Mouse (Mus musculus): ENCODE results near the gene Gemin7.

- TF ChIP-seq CTCF (IDR thresholded peaks at IDR 0.05; ENCODE audit: low read depth) (peak; percentile 47), EP300 (IDR thresholded peaks at IDR 0.05; ENCODE audit: low read depth) (no peak)
These were observed 59.6 kb downstream of the Gemin7 start, which contains the start of gene Nkpd1 for GRCm38 (mm10) chr7:19517652-19518365.

All from liver, postnatal 0 days (tissue).